Mouse (Mus musculus) erythroid progenitor cell, adult 5-6 weeks (primary cell): ENCODE measurements at regions not wholly inside any gene's neighbourhood (a gene's known extent, or its start where the extent isn't known, plus 50 kb on each side); places are given as distances from the start of the nearest gene placed in this dataset.

ENCODE experiments used
- ATAC-seq: replicated peaks from 2 replicates; pipeline ENCODE4 v1.8.0; 2016; ENCODE audit warnings: moderate number of reproducible peaks, mild to moderate bottlenecking, moderate TSS enrichment, inconsistent platforms; ENCODE audit not compliant: poor library complexity, low FRiP score, severe bottlenecking

GRCm38 (mm10) chr6:31058299-31058698 is 99.4 kb upstream of the Klf14 start:
- no peak for ATAC-seq

DNA sequence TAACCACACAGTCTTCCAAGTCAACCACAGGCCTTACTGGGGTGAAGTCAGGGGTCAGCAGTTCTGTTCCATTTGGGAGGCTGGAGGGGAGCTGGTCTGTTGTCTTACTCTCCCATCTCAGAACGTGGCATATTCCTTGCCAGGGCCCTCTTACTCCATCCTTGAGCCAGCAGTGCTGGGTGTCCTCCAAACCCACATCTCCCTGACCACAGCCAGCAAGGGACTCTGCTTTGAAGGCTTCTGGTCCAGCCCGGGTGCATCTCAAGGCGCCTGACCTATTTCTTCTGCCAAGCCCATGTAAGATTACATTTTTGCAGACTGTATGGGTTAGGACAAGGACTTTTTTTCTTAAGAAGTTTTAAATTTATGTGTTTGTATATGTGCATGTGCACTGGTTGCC is 100.1 kb upstream of the Klf14 start:
- no peak for ATAC-seq

DNA sequence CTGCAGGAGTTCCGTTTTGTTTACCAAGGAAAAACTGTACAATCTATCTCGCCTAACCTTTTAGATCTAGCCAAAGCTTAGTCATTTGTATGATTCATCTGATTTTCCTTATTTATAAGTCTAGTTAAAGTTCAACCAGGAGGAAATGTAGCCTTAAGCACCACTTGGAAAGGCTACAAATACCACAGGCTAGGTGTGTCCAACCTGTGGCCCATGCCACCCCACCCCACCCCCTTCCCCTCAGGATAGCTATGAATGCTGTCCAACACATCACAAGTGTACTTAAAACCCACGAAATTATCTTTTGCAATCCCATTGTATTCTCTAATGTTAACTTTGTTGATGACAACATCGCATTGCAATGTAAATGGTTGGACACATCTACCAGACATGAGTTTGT is 102.9 kb upstream of the Klf14 start:
- ATAC-seq: no peak

DNA sequence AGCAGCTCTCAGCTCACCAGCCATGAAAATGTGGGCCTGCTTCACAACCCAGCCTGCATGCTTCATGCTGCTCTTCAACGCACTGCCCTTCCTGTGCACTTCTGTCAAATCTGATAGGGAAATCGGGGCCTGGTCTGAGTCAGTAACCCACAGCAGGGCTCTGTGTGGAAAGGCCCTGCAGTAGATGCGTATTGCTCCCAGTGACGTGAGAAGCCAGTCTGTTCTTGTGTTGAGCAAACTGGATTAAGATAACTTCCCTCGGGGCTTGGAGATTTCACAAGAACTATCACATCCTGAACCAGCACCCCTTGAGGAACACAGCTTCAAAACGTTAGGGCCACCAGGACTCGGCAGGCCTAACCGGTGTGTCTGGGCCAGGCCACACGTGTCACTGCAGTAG is 106.5 kb upstream of the Klf14 start:
- 0 out of 2 replicates have a peak, but pooled peaks have one; percentile 19 for ATAC-seq

- ATAC-seq: no peak
Observed at GRCm38 (mm10) chr6:31066861-31067260, 108.0 kb upstream of the Klf14 start.

GRCm38 (mm10) chr6:31067453-31067852 is 108.6 kb upstream of the Klf14 start:
- ATAC-seq: no peak

DNA sequence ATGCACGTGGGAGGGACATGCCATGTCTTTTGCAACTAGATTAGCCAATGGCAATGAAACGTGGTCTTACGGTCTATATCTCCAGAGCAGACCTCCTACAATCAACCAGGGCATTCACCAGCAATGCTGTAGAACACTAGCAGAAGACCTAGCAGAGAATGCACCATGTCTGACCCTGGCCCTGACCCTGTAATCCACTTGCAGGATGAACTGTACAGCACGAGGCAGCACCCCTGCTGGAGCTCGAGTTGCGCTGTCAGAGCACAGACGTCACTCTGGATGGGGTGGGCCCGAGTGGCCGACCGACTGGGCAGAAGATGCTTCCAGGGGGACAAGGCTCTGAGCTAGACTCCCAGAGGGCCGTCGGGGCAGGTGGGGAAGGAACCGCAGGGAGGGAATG is 110.4 kb upstream of the Klf14 start:
- ATAC-seq: no peak

DNA sequence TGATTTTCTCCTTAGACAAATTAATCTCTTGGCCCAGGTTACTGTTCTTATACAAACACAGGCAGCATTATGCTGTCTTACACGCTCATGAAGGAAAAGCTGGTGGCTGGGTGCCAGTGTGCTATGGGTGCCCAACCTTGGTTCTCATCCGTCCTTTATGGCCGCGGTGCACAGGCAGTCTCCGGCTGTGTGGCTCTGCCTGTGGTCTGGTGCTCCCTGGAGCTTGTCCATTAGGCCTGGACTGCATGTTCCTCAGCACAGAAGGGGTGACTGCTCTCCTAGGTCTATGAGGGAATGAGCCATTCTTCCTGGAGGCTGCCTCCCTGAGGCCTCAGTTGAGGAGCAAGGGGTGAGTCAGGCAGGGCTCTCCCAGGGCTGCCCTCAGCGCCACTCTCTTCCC is 111.7 kb upstream of the Klf14 start:
- ATAC-seq: no peak

DNA sequence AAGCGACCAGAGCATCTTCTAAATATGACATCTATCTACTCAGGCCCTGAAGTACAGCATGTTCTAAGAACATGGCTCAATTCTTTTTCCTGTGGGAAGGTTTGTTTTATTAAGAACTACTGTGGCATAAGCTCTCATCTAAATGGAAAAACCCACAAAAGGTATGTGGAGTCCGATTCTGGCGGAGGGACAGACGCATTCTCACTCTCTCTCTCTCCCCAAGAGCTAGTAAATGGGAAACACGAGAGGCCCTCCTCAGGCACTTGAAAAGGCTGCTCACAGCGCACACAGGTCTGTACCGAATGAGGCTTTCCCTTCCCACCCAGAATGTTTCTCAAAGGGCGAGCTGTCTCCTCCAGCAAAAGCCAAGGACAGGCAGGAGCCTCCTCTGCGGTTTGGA is 112.1 kb upstream of the Klf14 start:
- no peak for ATAC-seq

DNA sequence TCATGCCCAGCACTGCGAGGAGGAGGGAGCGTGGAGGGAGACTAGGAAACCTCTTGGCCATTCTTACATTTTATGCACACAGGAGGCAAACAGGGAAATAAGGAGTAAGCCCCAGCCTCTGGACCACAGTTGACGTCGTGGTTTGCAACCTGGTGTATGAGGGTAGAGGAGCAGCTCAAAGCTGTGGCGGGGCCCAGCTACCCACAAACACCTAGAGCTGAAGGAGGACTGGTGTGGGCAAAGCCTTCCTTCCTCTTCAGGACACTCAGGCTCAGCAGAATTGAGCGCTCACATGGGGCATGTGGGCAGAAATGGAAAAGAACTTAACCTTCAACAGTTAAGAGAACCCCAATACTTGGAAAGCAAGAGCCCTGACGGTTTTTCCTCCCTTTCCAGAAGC is 113.2 kb upstream of the Klf14 start:
- no peak for ATAC-seq

DNA sequence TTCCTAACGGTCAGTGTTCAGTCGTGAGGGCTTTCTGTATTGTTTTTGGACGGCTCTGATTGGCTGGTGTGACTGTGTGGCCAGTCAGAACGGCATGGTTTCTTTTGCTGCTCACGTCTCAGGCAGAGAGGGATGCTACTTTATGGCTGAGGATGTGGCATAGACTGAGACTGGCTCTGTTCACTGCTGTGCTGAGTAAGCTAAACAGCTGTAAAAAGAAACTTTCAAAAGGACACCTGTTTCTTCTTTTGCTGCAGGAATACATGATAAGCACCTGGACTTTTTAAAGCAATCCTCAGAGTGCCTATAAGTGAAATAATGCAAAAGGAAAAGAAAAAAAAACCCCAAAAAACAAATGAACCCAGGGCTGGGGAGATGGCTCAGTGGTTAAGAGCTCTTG is 113.7 kb upstream of the Klf14 start:
- no peak for ATAC-seq

GRCm38 (mm10) chr6:31073338-31073737 is 114.5 kb upstream of the Klf14 start:
- ATAC-seq: no peak

DNA sequence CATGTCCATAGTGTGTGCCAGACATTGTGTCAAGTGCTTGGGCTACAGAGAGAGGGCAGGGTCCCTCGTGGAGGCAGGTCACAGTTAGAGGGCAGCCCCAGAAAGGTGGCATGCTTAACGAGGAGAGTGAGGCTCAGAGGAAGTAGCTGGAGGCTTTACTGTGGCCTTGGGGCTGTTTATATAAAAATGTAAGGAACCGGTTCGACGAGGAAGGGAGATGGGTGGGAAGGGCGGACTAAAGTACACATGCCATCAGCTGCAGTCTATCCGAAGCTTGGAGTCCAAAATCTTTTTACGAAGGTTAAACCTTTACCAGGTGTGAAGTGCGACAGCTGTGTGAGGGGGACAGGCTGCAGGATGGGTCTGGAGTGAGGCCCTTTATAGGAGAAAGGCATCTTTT is 115.5 kb upstream of the Klf14 start:
- no peak for ATAC-seq

- no peak for ATAC-seq
Observed at GRCm38 (mm10) chr6:31075209-31075571, 116.3 kb upstream of the Klf14 start.

DNA sequence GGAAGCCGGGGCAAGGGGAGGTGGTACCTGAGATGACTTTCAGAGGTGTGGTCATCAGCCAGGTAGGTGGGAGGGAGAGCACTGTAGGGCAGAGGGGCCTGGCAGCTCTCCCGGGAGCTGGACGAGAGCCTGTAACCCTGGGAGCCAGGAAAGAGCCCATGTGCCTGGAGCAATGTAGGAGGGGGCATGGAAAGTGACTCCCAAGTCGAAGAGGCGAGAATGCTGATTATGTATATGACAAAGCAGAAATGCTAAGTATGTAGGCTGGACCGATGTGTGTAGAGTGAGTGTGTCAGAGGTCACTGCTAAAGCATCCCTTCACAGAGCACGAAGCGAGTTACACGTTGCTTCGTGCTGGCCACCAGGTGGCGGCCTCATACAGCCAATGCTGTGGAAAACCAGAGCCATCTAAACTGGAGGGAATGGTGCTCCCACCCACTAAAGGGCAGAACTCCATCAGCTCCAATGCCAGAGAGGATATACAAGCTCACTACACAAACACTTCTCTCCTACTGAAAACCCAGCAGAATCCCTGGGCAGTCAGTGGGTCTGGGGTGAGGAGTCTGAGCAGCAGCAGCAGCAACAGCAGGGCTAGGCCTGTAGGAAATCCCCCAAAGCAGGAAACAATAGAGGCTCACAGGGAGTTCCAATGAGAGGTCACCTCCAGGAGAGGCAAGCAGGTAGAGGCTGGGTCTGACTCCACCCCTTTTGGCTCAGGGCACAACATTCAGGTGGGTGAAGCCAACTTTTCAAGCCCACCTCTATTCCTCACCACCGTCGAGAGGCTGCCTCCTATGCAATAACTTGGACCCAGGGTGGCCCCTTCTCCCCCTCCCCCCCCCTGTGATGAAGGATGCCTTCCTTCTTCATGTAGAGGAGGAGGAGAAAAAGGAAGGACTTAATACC is 116.9 kb upstream of the Klf14 start:
- 0 out of 2 replicates have a peak, but pooled peaks have one; percentile 48 for ATAC-seq

- no peak for ATAC-seq
Observed at GRCm38 (mm10) chr6:31076478-31076834, 117.6 kb upstream of the Klf14 start.

- ATAC-seq: no peak
Observed at GRCm38 (mm10) chr6:31077216-31077615, 118.3 kb upstream of the Klf14 start.

DNA sequence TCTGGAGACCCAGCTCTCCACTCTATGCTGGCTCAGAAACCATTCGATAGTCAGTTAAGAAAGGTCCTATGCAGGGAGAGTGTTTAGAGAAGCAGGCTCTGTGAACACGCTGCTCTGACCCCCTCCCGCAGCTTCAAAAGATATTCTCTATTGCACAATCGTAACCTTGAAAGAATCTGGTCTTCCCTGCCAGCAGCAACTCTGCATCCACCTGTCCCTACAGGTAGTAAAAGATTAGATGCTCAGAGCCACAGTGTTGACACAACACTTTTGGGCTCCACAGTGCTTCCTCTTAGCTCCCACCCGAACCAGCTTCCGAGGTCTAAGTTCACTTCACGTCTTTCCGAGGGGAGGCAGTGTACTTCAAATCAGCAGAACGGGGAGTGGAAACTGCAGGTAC is 118.9 kb upstream of the Klf14 start:
- ATAC-seq: no peak

GRCm38 (mm10) chr6:31078413-31078812 is 119.5 kb upstream of the Klf14 start:
- no peak for ATAC-seq

GRCm38 (mm10) chr6:31079586-31080259 is 120.8 kb upstream of the Klf14 start:
- no peak for ATAC-seq

DNA sequence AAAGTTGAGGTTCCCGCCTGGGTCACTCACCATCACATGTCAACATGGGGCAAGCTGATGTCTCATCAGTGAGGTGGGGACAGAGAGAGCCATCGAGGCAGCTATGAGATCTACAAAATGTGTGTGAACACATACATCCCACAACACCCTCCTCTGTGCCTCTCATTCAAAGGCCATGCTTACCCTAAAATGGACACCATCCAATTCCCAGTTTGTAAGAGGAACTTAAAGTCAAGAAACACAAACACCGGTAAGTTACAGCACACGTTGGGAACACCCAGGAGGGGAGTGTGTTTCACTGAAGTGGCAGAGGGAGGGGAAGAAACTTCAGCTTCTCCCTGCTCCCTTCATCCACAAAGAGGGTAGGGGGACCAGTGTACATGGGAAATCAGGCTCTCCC is 121.4 kb upstream of the Klf14 start:
- no peak for ATAC-seq
